Mouse (Mus musculus): Measurements from ENCODE around the gene Maip1.

Gene Maip1

GRCm38 (mm10) chr1:57406187-57407151 is at the start of gene Maip1, which contains the start of gene Tyw5:
Maip1 (plus strand) TSS chr1:57406328.
Tyw5 (minus strand) TSS chr1:57407101.
- DNase-seq: peak; percentile 77 to 87

GRCm38 (mm10) chr1:57358546-57358945 is 47.6 kb upstream of the Maip1 start:
- DNase-seq: no peak

GRCm38 (mm10) chr1:57367446-57367845 is 38.7 kb upstream of the Maip1 start:
- no peak for DNase-seq

- DNase-seq: no peak
Observed at GRCm38 (mm10) chr1:57369111-57369510, 37.0 kb upstream of the Maip1 start.

- DNase-seq: no peak
Observed at GRCm38 (mm10) chr1:57370451-57370850, 35.7 kb upstream of the Maip1 start.

GRCm38 (mm10) chr1:57375276-57375675 is 30.9 kb upstream of the Maip1 start:
- DNase-seq: no peak

GRCm38 (mm10) chr1:57376806-57377205 is 29.3 kb upstream of the Maip1 start:
- no peak for DNase-seq

- DNase-seq: peak; percentile 94 to 98
Observed at GRCm38 (mm10) chr1:57377376-57378341, 28.5 kb upstream of the Maip1 start, which contains the start of gene 1700066M21Rik. 1700066M21Rik (plus strand) TSS chr1:57377620.

- no peak for DNase-seq
Observed at GRCm38 (mm10) chr1:57386519-57386918, 19.6 kb upstream of the Maip1 start.

GRCm38 (mm10) chr1:57387876-57388275 is 18.3 kb upstream of the Maip1 start:
- no peak for DNase-seq

- DNase-seq: no peak
Observed at GRCm38 (mm10) chr1:57388402-57389155, 17.5 kb upstream of the Maip1 start.

- no peak for DNase-seq
Observed at GRCm38 (mm10) chr1:57390993-57391790, 14.9 kb upstream of the Maip1 start.

GRCm38 (mm10) chr1:57392417-57392816 is 13.7 kb upstream of the Maip1 start:
- DNase-seq: no peak

GRCm38 (mm10) chr1:57394051-57394450 is 12.1 kb upstream of the Maip1 start:
- DNase-seq: peak; percentile 27 to 78

- no peak for DNase-seq
Observed at GRCm38 (mm10) chr1:57400321-57400720, 5.8 kb upstream of the Maip1 start.

GRCm38 (mm10) chr1:57400877-57401276 is 5.3 kb upstream of the Maip1 start:
- no peak for DNase-seq

- no peak for DNase-seq
Observed at GRCm38 (mm10) chr1:57402116-57402515, 4.0 kb upstream of the Maip1 start.

GRCm38 (mm10) chr1:57408994-57409393 is 2.9 kb downstream of the Maip1 start:
- DNase-seq: no peak

- DNase-seq: no peak
Observed at GRCm38 (mm10) chr1:57413397-57413796, 7.3 kb downstream of the Maip1 start.

GRCm38 (mm10) chr1:57423696-57424095 is 17.6 kb downstream of the Maip1 start:
- peak; percentile 18 to 30 for DNase-seq

Measured in kidney, postnatal 36 days (tissue).